Mouse (Mus musculus): ENCODE data around the gene Tnfaip3. TPM values are rescaled to one million over a fixed set of nuclear protein-coding genes. Genes with fewer than 3 reads are reported as not detected.

Tnfaip3 gene
- 10 to 100 TPM in 1 of 2 experiments, 1 to 10 TPM in 1; 5.6 to 10.1 TPM for total RNA-seq (2021)
- long read RNA-seq, experiment 1, full-length matches to known transcripts: 6 of 7 reads
- long read RNA-seq, experiment 1, partial matches to known transcripts: 0 of 7 reads
- long read RNA-seq, experiment 1, other reads (novel, unspliced or antisense): 1 of 7 reads
- long read RNA-seq, experiment 2, full-length matches to known transcripts: 3 of 5 reads
- long read RNA-seq, experiment 2, partial matches to known transcripts: 0 of 5 reads
- long read RNA-seq, experiment 2, other reads (novel, unspliced or antisense): 2 of 5 reads

GRCm38 (mm10) chr10:19015257-19015862 is at the start of gene Tnfaip3:
Gene Tnfaip3 (minus strand): TSS chr10:19015657.
- DNase-seq (ENCODE audit: low spot score in 2 of 2): peak; percentile 99

DNA sequence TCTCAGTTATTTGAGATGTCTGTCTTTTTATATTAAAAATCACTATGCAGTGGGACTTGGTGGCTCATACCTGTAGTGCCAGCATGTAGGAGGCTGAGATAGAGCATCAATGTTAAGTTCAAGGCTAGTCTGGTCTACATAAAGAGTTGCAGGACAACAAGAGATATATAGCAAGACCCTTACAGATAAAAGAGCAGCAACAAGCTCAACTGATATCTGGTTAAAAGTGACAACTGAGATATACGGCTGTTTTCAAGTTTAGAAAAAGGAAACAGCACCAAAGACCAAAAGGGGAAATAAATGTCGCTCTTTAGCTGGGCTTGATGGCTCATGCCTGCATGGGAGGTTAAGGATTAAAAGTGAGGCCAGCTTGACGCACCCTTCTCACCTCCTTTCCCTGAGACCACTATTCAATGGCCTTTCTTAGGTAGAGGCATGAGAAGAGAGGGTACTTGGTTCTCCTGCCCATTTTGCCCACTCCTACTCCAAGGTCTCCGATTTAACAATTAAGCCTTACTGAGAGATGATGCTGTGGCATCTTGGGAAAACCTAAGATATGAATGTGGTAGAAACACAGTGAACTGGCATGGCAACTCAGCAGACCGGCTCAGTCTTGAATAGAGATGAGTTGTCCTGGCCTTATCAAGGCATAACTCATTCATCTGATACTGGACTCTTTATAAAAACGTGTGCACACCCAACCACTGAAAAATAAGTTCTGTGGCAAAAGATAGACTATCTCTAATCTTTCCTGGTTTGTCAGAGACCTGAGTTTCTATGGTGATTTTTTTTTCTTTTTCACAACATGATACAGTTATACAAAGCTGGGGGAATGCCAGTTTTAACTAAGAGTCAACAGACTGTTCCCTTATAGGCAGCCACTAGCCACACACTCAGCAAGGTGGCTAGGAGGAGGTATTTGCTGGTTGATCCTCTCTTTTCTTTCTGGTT is 49.5 kb upstream of the Tnfaip3 start:
- DNase-seq (ENCODE audit: low spot score in 2 of 2): no peak

- no peak for DNase-seq (ENCODE audit: low spot score in 2 of 2)
Measured at GRCm38 (mm10) chr10:19063670-19064069, 48.2 kb upstream of the Tnfaip3 start.

GRCm38 (mm10) chr10:19063208-19063607 is 47.8 kb upstream of the Tnfaip3 start:
- DNase-seq (ENCODE audit: low spot score in 2 of 2): no peak

DNA sequence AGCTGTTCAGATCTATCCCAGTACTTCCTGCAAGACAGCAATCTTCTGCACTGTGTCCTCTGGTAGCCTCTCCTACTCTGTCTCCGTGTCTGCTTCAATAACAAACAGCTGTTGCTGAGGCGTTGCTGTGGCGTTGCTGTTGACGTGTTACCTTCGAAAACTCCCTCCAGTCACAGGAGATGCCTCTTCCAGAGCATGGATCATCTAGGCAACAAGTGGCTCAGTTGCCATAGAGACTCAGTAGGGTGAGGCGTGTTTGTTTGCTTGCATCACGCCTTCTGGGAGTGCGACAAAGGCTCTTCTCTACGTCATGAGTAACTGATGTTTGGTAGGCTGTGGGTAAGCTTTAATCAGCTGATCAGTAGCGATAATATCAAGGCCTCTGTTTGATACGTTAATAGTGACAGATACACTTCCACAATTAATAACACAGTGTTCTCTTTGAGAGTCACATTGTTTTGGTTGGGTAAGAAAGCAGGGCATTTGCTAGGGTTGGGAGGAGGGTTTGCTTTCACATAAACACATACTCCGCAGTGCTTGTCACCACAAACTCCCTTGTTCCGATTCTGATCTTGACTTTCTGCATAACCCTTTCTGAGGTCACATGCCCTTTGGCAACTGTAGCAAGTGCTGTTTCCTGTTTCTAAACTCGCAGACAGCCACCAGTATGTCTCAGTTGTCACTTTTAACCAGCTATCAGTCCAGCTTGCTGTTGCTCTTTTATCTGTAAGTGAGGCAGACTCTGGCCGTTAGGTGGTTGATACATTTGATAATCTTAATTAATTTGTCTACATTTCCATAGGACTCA is 46.8 kb upstream of the Tnfaip3 start:
- no peak for DNase-seq (ENCODE audit: low spot score in 2 of 2)

DNA sequence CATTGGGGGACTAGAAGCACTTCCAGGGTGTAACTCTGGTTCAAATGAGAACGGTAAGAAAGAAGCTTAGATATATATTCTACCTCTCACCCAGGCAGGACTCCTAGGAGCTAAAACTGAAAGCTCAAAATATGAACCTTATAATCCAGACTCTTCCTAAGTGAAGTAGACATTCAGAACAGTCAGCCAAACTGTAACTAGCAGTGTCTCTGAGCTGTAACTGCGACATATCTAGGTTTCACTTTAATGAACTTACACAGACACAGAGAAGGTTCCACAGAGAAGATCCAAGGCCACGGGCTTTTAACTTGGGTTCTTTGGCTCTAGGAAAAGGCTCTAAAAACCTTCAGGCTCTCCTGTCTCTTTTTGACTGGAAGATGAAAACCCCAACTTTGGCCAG is 45.7 kb upstream of the Tnfaip3 start:
- no peak for DNase-seq (ENCODE audit: low spot score in 2 of 2)

GRCm38 (mm10) chr10:19053524-19053923 is 38.1 kb upstream of the Tnfaip3 start:
- no peak for DNase-seq (ENCODE audit: low spot score in 2 of 2)

GRCm38 (mm10) chr10:19045986-19046385 is 30.5 kb upstream of the Tnfaip3 start:
- DNase-seq (ENCODE audit: low spot score in 2 of 2): no peak

DNA sequence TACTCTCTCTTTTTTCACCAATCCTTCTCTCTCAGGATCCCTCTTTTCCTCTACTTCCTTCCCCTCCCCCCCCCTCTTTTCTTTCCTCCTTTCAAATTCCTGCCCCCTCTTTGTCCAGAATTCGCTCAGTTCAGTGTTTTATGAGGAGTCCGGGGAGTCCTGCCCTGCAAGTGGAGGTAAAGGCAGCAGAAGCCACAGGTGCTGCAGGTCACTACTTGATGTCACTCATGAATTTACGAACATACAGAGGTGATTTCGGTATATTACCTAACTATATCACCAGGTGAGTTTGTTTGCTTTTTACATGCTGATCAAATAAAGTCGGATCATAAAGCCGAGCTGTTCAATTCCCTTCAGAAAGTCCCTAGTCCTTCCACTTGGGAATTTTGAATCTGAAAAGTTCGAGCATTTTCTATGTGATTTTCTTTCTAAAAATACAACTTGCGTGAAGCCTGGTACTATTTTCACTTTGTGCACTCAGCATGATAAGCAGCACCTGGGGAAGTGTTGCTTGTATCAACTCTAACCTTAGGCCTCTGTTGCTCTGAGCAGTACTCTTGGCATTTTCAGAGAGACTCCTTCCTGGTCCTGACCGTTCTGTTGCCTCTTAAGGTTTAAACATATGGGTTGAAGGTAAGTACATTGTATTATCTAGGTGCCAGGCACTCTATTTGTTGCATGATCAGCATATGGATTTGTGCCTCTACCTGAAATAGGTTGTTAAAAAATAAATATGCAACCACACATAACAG is 29.5 kb upstream of the Tnfaip3 start:
- no peak for DNase-seq (ENCODE audit: low spot score in 2 of 2)

DNA sequence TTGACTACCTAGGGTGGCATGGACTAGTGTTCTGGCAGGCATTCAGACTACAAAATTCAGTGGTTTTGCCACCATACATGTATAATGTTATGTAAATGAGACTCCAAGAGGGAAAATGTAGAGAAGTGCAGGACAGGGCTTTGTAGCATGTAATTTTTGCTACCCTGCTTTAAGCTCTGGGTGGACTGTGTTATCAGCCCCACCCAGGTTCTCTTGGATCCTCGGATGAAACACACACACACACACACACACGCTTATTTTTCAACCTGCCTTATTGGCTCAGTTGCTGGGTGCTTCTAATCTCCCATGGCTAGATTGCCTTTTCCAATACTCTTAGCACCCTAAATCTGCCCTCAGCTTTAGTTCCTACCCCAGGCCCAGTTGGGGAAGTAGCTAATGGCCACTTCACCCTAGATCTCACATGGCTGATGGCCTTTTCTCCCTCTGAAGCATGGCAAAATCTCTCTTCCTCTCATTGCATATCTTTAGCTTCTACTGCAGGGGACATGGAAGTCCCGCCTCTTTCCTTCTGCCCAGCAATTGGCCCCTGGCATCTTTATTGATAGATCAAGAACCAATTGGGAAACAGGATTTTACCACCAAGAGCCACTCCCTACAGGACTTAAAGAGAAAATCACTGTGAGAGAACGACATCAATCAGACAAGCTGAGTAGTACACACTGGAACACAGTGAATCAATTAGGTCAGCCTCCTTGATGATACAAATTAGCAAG is 28.2 kb upstream of the Tnfaip3 start:
- DNase-seq (ENCODE audit: low spot score in 2 of 2): no peak

- no peak for DNase-seq (ENCODE audit: low spot score in 2 of 2)
Measured at GRCm38 (mm10) chr10:19040147-19040546, 24.7 kb upstream of the Tnfaip3 start.

DNA sequence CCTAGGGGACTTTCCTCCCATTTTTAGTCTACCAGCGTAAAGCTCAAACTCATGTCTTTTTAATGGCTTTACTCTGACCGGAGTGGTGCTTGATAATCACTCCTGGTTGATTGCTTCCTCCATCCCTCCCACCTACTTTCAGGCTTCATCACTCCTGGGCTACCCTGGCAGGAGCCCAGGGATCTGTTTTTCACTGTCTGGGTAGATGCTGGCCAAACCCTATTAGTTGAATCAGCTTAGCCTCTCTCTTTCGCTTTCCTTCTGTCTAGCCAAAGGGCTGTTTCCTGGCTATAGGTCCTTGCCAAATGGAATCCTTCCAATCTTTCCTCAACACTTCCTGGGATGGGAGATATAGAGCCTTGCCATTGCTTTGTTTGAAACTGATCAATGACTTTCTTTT is 19.3 kb upstream of the Tnfaip3 start:
- no peak for DNase-seq (ENCODE audit: low spot score in 2 of 2)

DNA sequence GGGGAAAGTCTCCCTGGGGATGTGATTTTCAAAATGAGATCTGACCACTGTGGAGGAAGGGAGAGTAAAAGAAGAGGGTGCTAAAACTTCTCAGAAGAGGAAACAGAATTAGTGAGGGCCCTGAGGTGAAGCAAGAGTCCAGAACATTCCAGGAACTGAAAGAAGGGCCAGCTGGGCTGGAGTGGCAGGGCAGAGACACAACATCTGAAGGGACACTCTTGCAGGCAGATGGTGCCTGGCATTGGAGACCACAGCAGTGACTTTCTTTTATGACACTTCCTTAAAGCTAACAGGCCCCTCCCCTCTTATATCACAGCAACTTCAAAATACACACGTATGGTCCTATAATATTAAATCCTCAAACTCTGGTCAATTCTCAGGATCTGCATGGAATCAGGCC is 18.2 kb upstream of the Tnfaip3 start:
- no peak for DNase-seq (ENCODE audit: low spot score in 2 of 2)

GRCm38 (mm10) chr10:19031875-19032274 is 16.4 kb upstream of the Tnfaip3 start:
- no peak for DNase-seq (ENCODE audit: low spot score in 2 of 2)

GRCm38 (mm10) chr10:19030628-19031027 is 15.2 kb upstream of the Tnfaip3 start:
- DNase-seq (ENCODE audit: low spot score in 2 of 2): no peak

GRCm38 (mm10) chr10:19026710-19027109 is 11.3 kb upstream of the Tnfaip3 start:
- no peak for DNase-seq (ENCODE audit: low spot score in 2 of 2)

- no peak for DNase-seq (ENCODE audit: low spot score in 2 of 2)
Measured at GRCm38 (mm10) chr10:19024353-19024752, 8.9 kb upstream of the Tnfaip3 start.

DNA sequence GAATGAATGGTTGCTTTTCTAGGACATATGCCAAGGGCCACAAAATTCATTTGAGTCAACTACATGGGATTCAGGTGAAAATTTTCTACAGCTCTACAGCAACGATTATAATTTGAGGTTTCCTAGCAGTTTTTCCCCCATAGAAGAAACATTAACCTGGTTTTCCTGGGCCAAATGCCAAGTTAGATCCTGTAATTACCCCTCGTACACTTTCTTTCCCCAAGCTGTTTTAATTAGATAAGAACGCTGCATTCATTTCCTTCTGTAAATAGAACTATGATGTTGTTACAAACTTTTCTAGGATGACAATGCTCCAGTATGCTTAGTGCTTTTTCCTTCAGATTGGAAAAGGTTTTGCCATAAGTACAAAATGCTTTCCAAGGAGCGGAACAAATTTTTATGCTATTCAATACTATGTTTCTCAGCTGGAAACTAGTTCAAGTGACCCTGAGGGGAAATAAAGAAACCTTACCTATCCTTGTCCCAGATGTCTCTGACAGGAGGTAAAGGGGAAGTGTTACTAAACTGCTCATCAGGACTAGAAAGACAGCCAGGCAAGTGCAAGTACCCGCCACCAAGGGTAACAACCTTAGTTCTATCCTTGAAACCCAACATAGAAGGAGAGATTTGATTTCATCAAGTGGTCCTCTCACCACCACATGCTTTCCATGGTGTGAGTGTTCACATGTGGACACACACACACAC is 8.3 kb upstream of the Tnfaip3 start:
- no peak for DNase-seq (ENCODE audit: low spot score in 2 of 2)

- no peak for DNase-seq (ENCODE audit: low spot score in 2 of 2)
Measured at GRCm38 (mm10) chr10:19022272-19022671, 6.8 kb upstream of the Tnfaip3 start.

Data from adrenal gland, adult 18-20 months (tissue).